Mouse (Mus musculus) splenic B cell, adult 2 months (primary cell): ENCODE results near the gene Med13l.
A peak's percentile ranks its signal among the peaks of the same experiment; 100 is the strongest.

ENCODE experiments used
- DNase-seq: peaks from one replicate; pipeline ENCODE4 v3.0.0-alpha.2; 2011; ENCODE audit warnings: low read depth, low spot score
- H3K27me3 ChIP-seq: 2 replicates; pipeline ENCODE4 v1.6.1; 2012; ENCODE audit warnings: mild to moderate bottlenecking, low read length, moderate library complexity, mixed read lengths; ENCODE audit not compliant: control insufficient read depth, poor library complexity, insufficient read depth, severe bottlenecking
- H3K36me3 ChIP-seq: 2 replicates; pipeline ENCODE4 v1.6.1; 2012; ENCODE audit warnings: mild to moderate bottlenecking, low read length, moderate library complexity, mixed read lengths; ENCODE audit not compliant: control insufficient read depth, poor library complexity, insufficient read depth, severe bottlenecking

Med13l gene

GRCm38 (mm10) chr5:118618963-118619610, 58.6 kb downstream of the Med13l start:
- H3K36me3 ChIP-seq, result no peaks in the 10 kb centered on the region
- no peaks in the 10 kb centered on the region for H3K27me3 ChIP-seq
- DNase-seq, result no peak

- DNase-seq, result no peak
- H3K36me3 ChIP-seq, result no peaks in the 10 kb centered on the region
- H3K27me3 ChIP-seq, result no peaks in the 10 kb centered on the region
Measured at GRCm38 (mm10) chr5:118619801-118620200, 59.3 kb downstream of the Med13l start.

- DNase-seq, result no peak
- Histone ChIP-seq H3K27me3 (no peaks in the 10 kb centered on the region), H3K36me3 (no peaks in the 10 kb centered on the region)
Measured at GRCm38 (mm10) chr5:118620330-118620910, 59.9 kb downstream of the Med13l start.

- Histone ChIP-seq H3K36me3 (no peaks in the 10 kb centered on the region), H3K27me3 (no peaks in the 10 kb centered on the region)
- DNase-seq, result no peak
Measured at GRCm38 (mm10) chr5:118621877-118622276, 61.4 kb downstream of the Med13l start.

- DNase-seq, result no peak
- H3K27me3 ChIP-seq, result no peaks in the 10 kb centered on the region
Measured at GRCm38 (mm10) chr5:118622346-118622745, 61.9 kb downstream of the Med13l start.

GRCm38 (mm10) chr5:118623797-118624196, 63.3 kb downstream of the Med13l start:
- H3K36me3 ChIP-seq, result no peaks in the 10 kb centered on the region
- DNase-seq, result no peak
- no peaks in the 10 kb centered on the region for H3K27me3 ChIP-seq

More at GRCm38 (mm10) chr5:118622346-118622745, 61.9 kb downstream of the Med13l start:
- no peaks in the 10 kb centered on the region for H3K36me3 ChIP-seq

- H3K36me3 ChIP-seq, result no peaks in the 10 kb centered on the region
- no peaks in the 10 kb centered on the region for H3K27me3 ChIP-seq
- no peak for DNase-seq
Measured at GRCm38 (mm10) chr5:118627630-118628029, 67.2 kb downstream of the Med13l start.

GRCm38 (mm10) chr5:118628211-118628610, 67.7 kb downstream of the Med13l start:
- H3K27me3 ChIP-seq, result no peaks in the 10 kb centered on the region
- no peak for DNase-seq
- H3K36me3 ChIP-seq, result no peaks in the 10 kb centered on the region

GRCm38 (mm10) chr5:118632346-118632745, 71.9 kb downstream of the Med13l start:
- no peak for DNase-seq
- no peaks in the 10 kb centered on the region for H3K27me3 ChIP-seq
- H3K36me3 ChIP-seq, result no peaks in the 10 kb centered on the region

GRCm38 (mm10) chr5:118633106-118633505, 72.6 kb downstream of the Med13l start:
- Histone ChIP-seq H3K27me3 (no peaks in the 10 kb centered on the region), H3K36me3 (no peaks in the 10 kb centered on the region)
- DNase-seq, result no peak

- no peaks in the 10 kb centered on the region for H3K36me3 ChIP-seq
- no peak for DNase-seq
- no peaks in the 10 kb centered on the region for H3K27me3 ChIP-seq
Measured at GRCm38 (mm10) chr5:118635476-118636187, 75.2 kb downstream of the Med13l start.

GRCm38 (mm10) chr5:118636399-118637369, 76.2 kb downstream of the Med13l start:
- H3K36me3 ChIP-seq, result no peaks in the 10 kb centered on the region
- H3K27me3 ChIP-seq, result no peaks in the 10 kb centered on the region
- peak; percentile 66 for DNase-seq

GRCm38 (mm10) chr5:118637931-118638330, 77.5 kb downstream of the Med13l start:
- DNase-seq, result no peak
- Histone ChIP-seq H3K27me3 (no peaks in the 10 kb centered on the region), H3K36me3 (no peaks in the 10 kb centered on the region)

- DNase-seq, result no peak
- H3K36me3 ChIP-seq, result no peaks in the 10 kb centered on the region
Measured at GRCm38 (mm10) chr5:118638534-118639109, 78.1 kb downstream of the Med13l start.

More at GRCm38 (mm10) chr5:118638534-118639109, 78.1 kb downstream of the Med13l start:
- H3K27me3 ChIP-seq, result no peaks in the 10 kb centered on the region
